Mouse (Mus musculus) mature B cell (primary cell): ENCODE results near the gene Slc8a1.

Source experiments
- in situ Hi-C: fragments of 300-500 bp; cut with MboI; formaldehyde crosslinking; loops from 2 replicates; pipeline ENCODE4 v1.14.3; 2019

The Slc8a1 gene

DNA sequence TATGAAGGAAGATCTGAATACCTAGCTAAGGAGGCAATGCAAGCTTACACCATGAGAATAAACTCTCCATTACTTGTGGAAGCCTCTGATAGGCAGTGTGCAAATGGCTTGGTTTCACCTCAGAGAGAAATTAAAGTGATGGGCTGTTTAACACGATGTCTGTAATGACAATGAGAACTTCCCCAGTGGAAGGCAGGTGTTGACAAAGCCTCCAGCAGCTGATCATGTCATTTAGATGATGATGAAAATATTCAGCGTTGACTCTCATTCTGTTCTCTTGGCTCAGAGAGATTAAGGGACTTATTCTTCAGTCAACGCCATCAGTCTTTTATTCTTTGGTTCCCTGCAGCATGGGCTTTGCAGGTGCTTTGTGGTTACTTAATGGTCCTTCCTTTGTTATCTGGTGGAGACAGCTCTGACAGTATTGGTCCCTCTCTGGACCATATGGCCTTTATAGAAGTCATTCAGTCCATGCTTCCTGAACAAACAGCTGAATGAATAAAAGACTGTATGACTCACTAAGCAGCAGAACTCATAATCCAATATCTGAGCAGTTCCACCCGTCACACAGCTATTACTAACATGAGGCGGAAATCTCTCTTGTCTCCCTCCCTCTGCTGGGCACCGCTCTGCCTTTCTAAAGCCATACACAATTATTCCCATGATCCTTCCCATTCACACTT, 184.0 kb downstream of the Slc8a1 start:
- in situ Hi-C loops: no loop called here

DNA sequence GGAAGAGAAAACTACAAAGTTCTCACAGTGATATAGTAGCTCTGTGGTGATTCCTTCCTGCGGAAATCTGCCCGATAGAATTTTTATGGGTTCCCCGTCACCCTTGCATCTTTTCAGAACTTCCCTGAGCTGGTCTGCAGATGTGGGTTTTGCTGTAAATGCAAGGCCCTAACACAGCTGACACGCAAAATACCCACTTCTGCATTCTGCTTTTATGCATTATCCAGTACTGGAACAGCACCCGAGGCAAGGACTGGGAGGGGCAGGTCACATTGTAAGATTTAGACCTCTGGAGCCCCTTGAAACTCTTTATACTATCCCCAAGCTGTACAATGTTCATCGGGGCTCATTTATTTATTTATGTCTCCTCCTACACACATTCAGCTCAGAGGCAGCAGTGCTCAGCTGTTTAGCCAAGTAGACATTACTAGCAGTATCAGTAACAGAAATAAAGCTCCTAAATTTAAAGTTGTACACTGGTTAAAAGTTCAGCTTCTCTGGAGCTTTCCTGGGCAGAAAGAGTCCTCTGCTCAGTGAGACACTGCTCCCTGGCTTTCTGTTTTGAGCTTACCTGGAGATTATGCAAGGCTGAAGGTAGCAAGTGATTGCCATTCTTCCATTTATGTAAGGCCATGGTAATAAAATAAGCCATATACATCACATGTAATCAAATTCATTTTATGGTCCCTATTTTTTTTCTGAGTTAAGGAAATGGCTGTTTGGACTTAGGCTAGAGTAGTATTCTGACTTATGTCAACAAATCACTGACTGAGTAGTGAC, 186.1 kb downstream of the Slc8a1 start:
- in situ Hi-C loops: no loop called here

- in situ Hi-C loops: no loop called here
Measured at GRCm38 (mm10) chr17:81550864-81551263, 187.3 kb downstream of the Slc8a1 start.

DNA sequence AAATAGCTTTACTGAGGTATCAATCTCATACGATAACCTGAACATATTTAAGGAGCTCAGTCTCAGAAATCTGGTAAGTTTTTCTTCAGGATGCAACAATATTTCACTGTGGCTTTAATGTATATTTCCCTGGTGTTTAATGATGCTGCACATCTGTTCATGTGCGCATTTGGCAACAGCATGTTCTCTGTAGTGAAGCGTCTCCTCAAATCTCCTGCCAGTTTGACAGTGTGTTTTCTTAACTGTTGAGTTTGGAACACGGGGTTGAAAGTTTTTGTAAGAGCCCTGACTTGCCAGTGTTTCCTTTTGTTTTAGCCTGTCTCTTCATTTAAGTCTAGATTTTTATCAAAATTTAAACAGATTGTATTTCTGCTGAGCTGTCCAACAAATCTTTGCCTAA, 190.2 kb downstream of the Slc8a1 start:
- in situ Hi-C loops: no loop called here

DNA sequence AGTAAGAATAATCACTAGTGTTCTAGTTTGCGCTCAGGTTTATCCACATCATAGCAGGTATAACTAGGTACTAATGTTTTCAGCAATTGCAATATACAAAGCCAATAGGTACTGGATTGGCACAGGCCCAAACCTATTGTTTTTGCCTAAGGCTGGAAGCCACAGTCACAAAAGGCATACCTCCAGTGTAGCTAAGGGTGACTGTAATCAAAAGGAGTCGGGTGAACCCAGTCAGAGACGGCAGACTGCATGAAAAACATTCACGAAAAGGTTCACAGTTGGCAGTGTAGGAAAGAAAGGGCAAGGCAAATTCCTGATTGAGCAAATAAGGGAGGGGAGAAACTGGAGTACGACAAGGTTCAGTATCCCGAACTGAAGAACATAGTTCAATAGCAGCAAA, 191.7 kb downstream of the Slc8a1 start:
- in situ Hi-C loops: no loop called here

GRCm38 (mm10) chr17:81546012-81546411, 192.2 kb downstream of the Slc8a1 start:
- in situ Hi-C loops: no loop called here

- in situ Hi-C loops: no loop called here
Measured at GRCm38 (mm10) chr17:81544926-81545325, 193.3 kb downstream of the Slc8a1 start.

DNA sequence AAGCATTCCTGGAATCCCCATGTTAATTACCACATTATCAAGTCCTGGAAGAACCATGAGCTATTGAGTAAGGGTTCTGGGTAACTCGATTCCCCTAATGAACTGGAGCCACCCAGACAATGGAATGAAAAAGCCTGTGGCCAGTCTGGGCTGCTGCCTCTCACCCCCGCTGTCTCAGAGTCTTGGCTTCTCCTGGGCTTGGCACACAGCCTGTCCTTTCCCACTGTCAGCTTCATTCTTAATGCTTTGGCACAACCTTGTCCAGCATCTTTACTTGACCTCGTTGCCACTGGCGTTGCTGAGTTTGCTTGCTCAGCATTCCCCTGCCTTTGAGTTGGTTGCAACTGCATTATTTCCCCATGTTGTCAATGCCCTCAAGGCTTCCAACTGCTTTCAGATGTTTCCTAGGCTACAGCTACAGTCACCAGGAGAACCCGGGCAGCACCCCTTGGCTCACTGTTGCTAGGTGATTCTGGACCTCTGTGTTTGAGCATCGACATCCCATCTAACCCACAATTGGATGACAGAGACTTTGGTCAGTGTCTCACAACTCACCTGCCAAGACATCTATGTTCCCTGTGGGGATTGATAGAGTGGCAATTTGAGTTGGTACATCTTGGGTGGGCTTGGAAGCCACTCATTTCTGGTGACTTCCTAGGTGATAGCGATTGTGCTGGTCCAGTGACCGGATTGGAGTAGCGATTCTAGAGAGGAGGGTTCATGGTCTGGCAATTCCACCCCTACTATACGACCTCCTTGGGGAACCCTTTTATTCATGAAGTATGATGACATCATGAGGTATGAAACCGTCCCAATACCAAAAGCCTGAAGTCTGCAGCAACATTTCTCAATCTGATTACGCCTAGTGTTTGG, 195.6 kb downstream of the Slc8a1 start:
- in situ Hi-C loops: no loop called here

GRCm38 (mm10) chr17:81538163-81539160, 199.7 kb downstream of the Slc8a1 start:
- in situ Hi-C loops: no loop called here

DNA sequence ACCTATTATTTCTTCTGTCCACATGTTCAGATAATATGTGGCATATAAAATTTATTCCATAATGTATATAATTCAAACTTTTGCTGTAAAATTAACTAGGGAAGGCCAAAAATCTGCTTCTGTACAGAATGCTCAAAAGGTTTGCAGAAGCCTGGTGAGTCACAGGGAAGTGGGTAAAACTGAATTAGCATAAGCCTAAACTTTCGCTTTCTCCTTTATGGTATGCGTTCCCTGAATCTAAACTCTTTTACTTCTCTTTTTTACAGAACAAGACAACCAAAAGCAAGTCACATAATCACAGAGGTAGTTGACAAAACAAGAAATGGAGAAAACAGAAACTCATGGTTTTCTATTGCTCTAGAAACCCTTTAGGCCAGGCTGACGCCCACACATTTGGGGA, 202.1 kb downstream of the Slc8a1 start:
- in situ Hi-C loops: no loop called here

DNA sequence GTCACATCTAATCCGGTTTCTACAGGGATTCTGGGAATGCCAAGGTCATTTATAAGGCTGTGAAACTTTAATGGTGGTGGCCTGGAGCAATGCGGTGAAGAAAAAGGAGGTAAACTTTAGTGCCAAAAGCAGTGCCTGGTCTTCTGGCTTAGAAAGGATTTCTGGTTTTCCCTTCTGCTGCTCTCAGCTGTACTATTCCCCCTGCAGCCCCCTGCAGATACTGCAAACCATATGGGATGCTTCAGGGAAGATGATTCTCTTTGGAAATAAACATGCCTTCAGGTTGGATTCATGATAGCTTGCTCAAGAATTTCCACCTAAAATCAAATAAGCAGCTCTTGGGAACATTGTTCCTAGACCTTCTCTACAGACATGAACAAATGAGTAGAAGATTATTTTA, 208.3 kb downstream of the Slc8a1 start:
- in situ Hi-C loops: no loop called here

GRCm38 (mm10) chr17:81528940-81529339, 209.2 kb downstream of the Slc8a1 start:
- in situ Hi-C loops: no loop called here

DNA sequence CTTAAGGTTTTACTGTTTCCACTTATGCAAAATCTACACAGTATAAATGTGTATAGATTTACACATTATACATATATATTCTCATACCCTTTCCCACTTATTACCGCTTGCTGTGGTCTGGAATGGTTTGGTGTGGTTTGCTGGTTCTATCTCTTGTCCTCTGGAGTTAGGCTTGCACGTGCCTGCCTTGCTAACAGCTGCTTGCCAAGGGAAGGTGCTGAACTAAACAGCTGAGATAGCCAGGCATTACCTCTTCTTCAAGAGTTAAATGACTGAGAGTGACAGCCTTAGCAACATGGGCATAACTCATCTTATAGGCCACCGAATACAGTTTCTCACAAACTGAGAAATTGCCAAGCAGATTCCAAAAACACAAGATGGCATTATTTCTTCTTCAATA, 211.7 kb downstream of the Slc8a1 start:
- in situ Hi-C loops: no loop called here

DNA sequence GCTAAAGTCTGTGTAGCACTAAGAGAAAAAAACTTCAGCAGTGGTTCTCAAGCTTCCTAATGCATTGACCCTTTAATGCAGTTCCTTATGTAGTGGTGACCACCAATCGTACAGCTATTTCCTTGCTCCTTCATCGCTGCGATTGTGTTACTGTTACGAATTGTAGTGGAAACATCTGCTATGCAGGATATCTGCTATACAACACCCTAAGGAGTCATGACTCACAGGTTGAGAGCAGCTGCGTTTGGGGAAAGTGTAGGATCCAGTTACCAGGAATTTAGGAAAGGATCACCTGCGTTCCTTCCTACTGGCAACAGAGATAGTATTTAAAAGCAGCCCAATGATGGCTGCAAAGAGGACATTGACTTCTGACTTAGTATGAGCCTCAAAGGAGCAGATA, 213.4 kb downstream of the Slc8a1 start:
- in situ Hi-C loops: no loop called here

- in situ Hi-C loops: no loop called here
Measured at GRCm38 (mm10) chr17:81523943-81524342, 214.2 kb downstream of the Slc8a1 start.

DNA sequence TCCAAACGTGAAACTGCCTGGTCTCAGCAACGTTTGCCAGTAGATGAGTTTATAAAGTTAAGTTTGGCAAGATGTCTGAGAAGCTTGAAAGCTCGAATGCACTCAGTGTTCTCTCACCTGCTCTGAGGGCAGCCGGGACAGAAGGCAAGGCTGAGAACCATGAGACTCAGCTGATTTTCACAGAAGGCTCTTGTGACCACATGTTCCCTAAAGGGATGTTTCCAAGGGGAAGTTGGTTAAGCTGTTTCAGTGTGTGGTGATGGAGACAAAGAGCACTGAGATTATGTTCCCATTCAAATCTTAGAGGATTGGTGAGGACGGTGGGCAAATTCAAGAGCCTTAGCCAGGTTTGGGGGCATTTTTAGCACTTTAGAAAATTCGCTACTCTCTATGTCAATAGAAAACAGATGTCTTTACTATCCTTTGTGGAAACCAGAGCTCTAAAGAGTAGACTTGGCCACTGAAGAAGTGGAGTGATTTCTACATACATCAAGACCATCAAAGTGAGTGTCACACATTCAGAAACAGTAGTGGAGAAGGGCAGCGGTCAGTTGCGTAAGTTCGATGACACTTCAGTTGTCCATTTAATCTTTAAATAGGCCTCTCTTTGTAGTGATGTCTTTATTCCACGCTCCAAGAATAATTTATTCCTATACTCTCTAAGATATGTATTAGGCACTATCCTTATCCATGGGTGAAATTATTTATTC, 219.7 kb downstream of the Slc8a1 start:
- in situ Hi-C loops: no loop called here

DNA sequence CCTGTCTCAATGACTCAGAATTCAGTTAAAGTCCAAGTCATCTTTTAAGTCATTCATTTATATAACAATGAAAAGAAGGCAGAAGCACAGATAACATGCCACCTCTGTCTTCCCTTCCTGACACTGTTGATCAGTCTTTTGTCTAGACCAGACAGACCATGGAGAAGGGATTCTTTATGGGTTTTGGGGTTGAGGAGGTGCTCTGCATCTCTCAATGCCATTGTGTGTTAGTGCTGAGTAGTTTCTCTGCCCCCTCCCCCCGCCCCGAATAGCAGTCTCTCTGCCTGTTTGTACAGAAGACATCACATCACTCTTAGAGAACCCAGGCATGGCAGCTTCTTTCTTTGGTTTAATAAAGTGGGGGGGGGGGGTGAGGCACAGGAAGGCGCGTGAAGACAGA, 222.0 kb downstream of the Slc8a1 start:
- in situ Hi-C loops: no loop called here

GRCm38 (mm10) chr17:81514022-81514421, 224.2 kb downstream of the Slc8a1 start:
- in situ Hi-C loops: no loop called here

DNA sequence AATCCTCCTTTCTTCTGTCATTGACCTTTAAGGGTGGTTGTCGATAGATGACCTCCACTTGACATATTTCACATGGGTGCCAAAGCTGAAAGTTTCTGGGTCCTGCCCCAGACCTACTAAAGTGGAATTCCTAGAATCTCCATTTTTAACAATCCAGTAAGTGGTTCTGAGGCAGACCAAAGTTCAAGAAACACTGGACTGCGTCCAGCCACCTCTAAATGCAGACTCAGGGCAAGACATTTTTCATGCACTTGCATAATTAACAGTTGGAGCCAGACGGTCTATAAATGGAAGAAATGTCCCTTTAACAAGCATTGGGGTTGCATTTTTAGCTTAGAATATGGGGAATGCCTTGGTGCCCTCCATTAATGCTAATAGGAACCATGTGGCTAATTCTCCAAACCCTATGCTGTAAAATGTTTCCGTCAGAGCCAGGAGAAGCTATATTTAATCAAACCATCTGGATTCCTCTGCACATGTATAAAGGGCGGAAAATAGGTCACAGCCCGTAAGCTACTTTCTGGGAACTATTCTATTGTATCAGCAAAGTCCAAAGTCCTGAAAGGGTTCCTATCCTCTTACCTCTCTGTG, 224.7 kb downstream of the Slc8a1 start:
- in situ Hi-C loops: no loop called here

DNA sequence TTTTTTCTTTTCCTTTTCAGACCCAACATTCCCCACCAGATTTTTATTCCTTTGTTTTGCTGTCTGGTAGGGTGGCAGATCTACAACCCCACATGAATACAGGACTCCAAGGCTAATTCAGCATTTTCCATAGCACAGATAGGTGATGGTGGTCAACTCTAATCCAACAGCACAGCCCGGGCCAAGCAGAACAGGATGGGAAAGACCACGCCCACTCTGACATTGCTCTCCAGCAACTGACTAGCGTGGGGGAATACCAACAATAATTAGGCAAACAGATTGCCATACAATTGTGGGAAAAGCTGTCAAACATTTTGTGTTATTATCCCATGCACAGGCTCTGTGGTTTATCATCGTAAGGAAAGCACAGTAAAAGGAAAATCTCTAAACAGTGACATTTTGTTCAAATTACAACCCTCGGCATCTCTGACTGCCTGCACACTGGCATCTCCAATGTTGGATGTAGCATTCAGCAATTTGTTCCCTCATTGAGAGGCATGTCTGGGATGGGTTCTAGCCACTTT, 233.0 kb downstream of the Slc8a1 start:
- in situ Hi-C loops: no loop called here
